Mouse (Mus musculus) cerebellum, adult 11 months (tissue): ENCODE measurements at regions not wholly inside any gene's neighbourhood (a gene's known extent, or its start where the extent isn't known, plus 50 kb on each side); places are given as distances from the start of the nearest gene placed in this dataset.

Experiments used
- DNase-seq: peaks from one replicate; pipeline ENCODE4 v3.0.0; 2022

DNA sequence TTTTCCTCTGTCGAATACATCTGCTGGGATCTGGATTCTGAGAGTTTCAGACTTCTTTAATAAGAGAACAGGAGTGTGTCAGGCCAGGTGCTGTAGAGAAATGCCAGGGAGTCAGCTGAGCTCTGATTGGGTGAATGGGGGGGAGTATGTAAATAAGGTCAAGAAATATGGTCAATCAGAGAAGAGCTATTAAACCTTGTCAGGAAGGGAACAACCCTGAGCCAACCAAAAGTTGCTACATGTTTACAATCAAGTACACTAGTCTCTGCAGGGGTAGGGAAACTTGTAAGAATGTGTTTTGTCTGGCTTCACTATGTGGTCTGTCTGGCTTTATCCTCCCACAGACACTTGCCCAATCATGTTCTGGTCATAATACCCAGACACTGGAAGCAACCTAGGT is 60.4 kb upstream of the Thpo start:
- no peak for DNase-seq
